Mouse (Mus musculus): ENCODE measurements around the gene Pip4k2b. TPM values are rescaled to one million over a fixed set of nuclear protein-coding genes. Genes with fewer than 3 reads are reported as not detected.
"Not testable (repeated sequence)": the region's sequence is repeated elsewhere in the genome, so short reads cannot be mapped to it uniquely, and the experiment has no call there.

Gene Pip4k2b
- polyA plus RNA-seq (2015; fragmentation: Nextera tagmentation; extraction: Ambion mirVana) = 1.0 and 1.2 TPM in 2 replicates

- peak within 1 kb of the TSS; percentile 83 for H3K4me3 ChIP-seq (replicated peaks)
- peaks cover 13% of the 10 kb centered on the region for H3K36me3 ChIP-seq
- H3K27ac ChIP-seq = peak within 1 kb of the TSS; percentile 95
- peaks cover 14% of the 10 kb centered on the region for H3K4me1 ChIP-seq (replicated peaks)
- under 1% methylated on average over 63 of the region's 63 CpGs for WGBS
- peak within 1 kb of the TSS; percentile 80 for H3K4me2 ChIP-seq (replicated peaks)
- H3K27me3 ChIP-seq (replicated peaks) = no peaks in the 10 kb centered on the region
- H3K9me3 ChIP-seq = no peaks in the 10 kb centered on the region
- peak; percentile 46 for ATAC-seq
- H3K9ac ChIP-seq = peak within 1 kb of the TSS; percentile 85
These were observed at the start of gene Pip4k2b for GRCm38 (mm10) chr11:97744063-97744717. Gene Pip4k2b (minus strand): TSS chr11:97744704.

DNA sequence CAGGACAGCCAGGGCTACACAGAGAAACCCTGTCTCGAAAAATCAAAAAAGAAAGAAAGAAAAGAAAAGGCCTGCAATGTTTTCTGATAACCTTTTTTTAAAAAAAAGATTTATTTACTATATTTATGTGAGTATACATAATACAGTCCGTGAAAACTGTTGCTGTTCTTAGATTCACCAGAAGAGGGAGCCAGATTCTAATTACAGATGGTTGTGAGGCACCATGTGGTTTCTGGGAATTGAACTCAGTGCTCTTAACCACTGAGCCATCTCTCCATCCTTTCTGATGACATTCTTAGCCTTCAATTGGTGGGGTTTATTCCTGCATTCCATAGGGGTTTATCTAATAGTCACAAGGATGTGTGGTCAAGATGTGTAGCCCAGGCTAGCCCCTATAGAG, 48.7 kb upstream of the Pip4k2b start:
- Histone ChIP-seq H3K4me1 (replicated peaks) (peaks cover 3% of the 10 kb centered on the region), H3K27me3 (replicated peaks) (no peaks in the 10 kb centered on the region), H3K4me2 (replicated peaks) (no peak overlapping the region), H3K27ac (no peak overlapping the region), H3K36me3 (no peaks in the 10 kb centered on the region), H3K4me3 (replicated peaks) (no peak overlapping the region), H3K9me3 (no peaks in the 10 kb centered on the region), H3K9ac (no peak overlapping the region)
- WGBS = 10% methylated on average over 2 of the region's 2 CpGs
- ATAC-seq = no peak

GRCm38 (mm10) chr11:97790778-97791438, 46.4 kb upstream of the Pip4k2b start:
- not testable (repeated sequence) for H3K9ac ChIP-seq; H3K36me3 ChIP-seq; H3K4me2 ChIP-seq (replicated peaks); H3K27me3 ChIP-seq (replicated peaks); H3K4me1 ChIP-seq (replicated peaks); H3K4me3 ChIP-seq (replicated peaks); H3K27ac ChIP-seq; H3K9me3 ChIP-seq; ATAC-seq
- 82% methylated on average over 2 of the region's 2 CpGs for WGBS

- Histone ChIP-seq H3K4me3 (replicated peaks) (no peak overlapping the region), H3K4me1 (replicated peaks) (no peaks in the 10 kb centered on the region), H3K27ac (no peak overlapping the region), H3K4me2 (replicated peaks) (no peak overlapping the region), H3K9ac (no peak overlapping the region), H3K27me3 (replicated peaks) (no peaks in the 10 kb centered on the region), H3K9me3 (no peaks in the 10 kb centered on the region), H3K36me3 (no peaks in the 10 kb centered on the region)
- 90% methylated on average over 5 of the region's 5 CpGs for WGBS
- no peak for ATAC-seq
These were observed 45.2 kb upstream of the Pip4k2b start for GRCm38 (mm10) chr11:97789727-97790126.

DNA sequence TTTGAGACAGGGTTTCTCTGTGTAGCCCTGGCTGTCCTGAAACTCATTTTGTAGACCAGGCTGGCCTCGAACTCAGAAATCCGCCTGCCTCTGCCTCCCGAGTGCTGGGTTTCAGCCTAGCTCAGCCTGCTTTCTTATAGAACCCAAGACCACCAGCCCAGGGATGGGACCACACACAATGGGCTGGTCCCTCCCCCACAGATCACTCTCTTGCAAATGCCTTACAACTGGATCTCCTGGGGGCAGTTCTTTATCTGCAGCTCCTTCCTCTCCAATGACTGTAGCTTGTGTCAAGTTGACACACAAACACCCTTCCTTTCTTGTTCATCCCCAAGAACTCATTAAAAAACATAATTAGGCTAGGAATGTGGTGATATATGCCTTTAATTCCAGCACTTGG, 43.5 kb upstream of the Pip4k2b start:
- ATAC-seq = no peak
- WGBS = 93% methylated on average over 3 of the region's 3 CpGs

DNA sequence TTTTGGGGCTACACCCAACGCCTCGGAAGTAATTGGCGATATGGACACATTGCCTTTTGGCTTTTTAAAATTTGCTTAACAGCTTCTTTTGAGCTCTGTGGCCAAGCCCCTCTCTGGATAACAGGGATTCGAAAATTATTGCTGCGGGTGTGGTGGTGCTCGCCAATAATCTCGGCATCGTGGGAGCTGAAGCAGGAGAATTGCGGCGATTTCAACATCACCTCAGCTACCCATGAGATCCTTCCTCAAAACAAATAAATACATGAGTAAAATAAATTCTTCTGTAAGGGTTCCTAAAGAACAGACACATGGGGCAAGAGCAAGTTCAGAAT, 38.0 kb upstream of the Pip4k2b start:
- ATAC-seq = no peak
- Histone ChIP-seq H3K36me3 (peaks cover 25% of the 10 kb centered on the region), H3K27me3 (replicated peaks) (no peaks in the 10 kb centered on the region), H3K27ac (peak overlapping the region; percentile 91), H3K4me1 (replicated peaks) (peaks cover 16% of the 10 kb centered on the region), H3K9me3 (no peaks in the 10 kb centered on the region), H3K4me2 (replicated peaks) (peak overlapping the region; percentile 63), H3K4me3 (replicated peaks) (peak overlapping the region; percentile 90), H3K9ac (peak overlapping the region; percentile 63)
- WGBS = 0% methylated on average over 10 of the region's 10 CpGs

More for the DNA sequence above, 43.5 kb upstream of the Pip4k2b start:
- Histone ChIP-seq H3K4me1 (replicated peaks) (no peaks in the 10 kb centered on the region), H3K9me3 (no peaks in the 10 kb centered on the region), H3K4me2 (replicated peaks) (no peak overlapping the region), H3K4me3 (replicated peaks) (no peak overlapping the region), H3K36me3 (no peaks in the 10 kb centered on the region), H3K9ac (no peak overlapping the region), H3K27ac (no peak overlapping the region), H3K27me3 (replicated peaks) (no peaks in the 10 kb centered on the region)

DNA sequence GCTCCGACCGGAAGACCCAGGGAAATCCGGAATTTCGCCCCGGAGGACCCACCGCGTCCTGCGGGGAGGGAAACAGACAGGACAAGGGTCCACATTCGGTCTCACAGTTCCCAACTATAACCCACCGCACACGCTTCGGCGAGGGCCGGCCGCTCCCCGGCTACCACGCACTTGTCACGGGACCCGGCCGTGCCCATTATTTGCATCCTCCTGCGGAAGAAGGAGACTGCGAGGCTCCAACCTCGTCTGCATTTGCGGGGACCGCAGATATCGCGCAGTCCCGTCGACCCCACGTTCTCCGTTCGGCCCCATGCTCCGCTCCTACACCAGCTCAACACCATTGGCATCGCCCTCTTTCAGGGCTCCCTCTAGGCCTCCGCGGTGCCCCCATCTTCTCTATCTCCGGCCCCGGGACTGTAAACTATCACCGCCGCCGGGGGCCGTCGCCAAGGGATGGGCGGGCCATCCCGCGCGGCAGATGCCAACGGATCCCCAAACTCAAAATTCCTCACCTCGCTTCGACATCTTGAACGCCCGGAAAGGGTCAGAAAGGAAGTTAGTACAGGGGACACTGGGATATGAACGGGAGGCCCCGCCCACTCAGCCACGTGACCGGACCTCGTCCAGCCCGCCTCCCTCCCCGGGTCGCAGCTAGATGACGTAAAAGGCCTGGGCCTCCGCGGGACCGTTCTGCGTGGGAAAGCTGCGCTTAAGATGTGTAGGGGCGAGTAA, 37.5 kb upstream of the Pip4k2b start, which contains the start of gene Rpl23:
Rpl23 (minus strand) TSS at position 606 of the 732 bp plus-strand sequence.
- Histone ChIP-seq H3K27ac (peak within 1 kb of the TSS; percentile 91), H3K9ac (peak within 1 kb of the TSS; percentile 95), H3K4me1 (replicated peaks) (peaks cover 16% of the 10 kb centered on the region), H3K36me3 (peaks cover 29% of the 10 kb centered on the region), H3K27me3 (replicated peaks) (no peaks in the 10 kb centered on the region), H3K4me3 (replicated peaks) (peak within 1 kb of the TSS; percentile 90), H3K9me3 (no peaks in the 10 kb centered on the region), H3K4me2 (replicated peaks) (peak within 1 kb of the TSS; percentile 63)
- 0% methylated on average over 67 of the region's 67 CpGs for WGBS
- peak; percentile 95 for ATAC-seq

DNA sequence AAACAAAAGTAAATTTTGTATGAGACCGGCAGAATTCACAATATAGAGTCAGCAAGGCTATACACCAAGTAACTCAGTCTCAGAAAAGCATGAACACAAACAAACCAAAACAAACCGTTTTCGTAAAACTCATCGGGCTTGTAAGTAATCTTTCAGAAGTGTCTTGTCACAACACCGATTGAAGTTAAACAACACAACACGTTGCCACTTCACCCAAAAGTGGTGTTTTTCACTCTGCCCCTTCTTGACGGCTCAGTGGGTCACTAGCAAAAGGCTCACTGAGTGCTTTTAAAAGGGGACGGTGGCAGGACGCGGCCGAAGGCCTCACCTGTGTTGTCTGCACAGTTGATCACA, 37.0 kb upstream of the Pip4k2b start:
- Histone ChIP-seq H3K27ac (peak overlapping the region; percentile 91), H3K4me3 (replicated peaks) (peak overlapping the region; percentile 90), H3K36me3 (peaks cover 29% of the 10 kb centered on the region), H3K9me3 (no peaks in the 10 kb centered on the region), H3K9ac (peak overlapping the region; percentile 95), H3K4me2 (replicated peaks) (peak overlapping the region; percentile 58), H3K4me1 (replicated peaks) (peaks cover 16% of the 10 kb centered on the region), H3K27me3 (replicated peaks) (no peaks in the 10 kb centered on the region)
- no peak; the same call in 1 of the 2 replicates for ATAC-seq
- WGBS = 1% methylated on average over 11 of the region's 11 CpGs

- H3K27ac ChIP-seq = no peak overlapping the region
- H3K4me3 ChIP-seq (replicated peaks) = peak overlapping the region; percentile 90
- H3K9ac ChIP-seq = peak overlapping the region; percentile 95
- H3K4me1 ChIP-seq (replicated peaks) = peaks cover 16% of the 10 kb centered on the region
- ATAC-seq = no peak
- peaks cover 34% of the 10 kb centered on the region for H3K36me3 ChIP-seq
- WGBS = 75% methylated on average over 2 of the region's 2 CpGs
- peak overlapping the region; percentile 58 for H3K4me2 ChIP-seq (replicated peaks)
- H3K9me3 ChIP-seq = no peaks in the 10 kb centered on the region
- no peaks in the 10 kb centered on the region for H3K27me3 ChIP-seq (replicated peaks)
These were observed 35.6 kb upstream of the Pip4k2b start for GRCm38 (mm10) chr11:97779968-97780701.

GRCm38 (mm10) chr11:97778918-97779317, 34.4 kb upstream of the Pip4k2b start:
- H3K9me3 ChIP-seq = no peaks in the 10 kb centered on the region
- no peak overlapping the region for H3K9ac ChIP-seq
- no peaks in the 10 kb centered on the region for H3K27me3 ChIP-seq (replicated peaks)
- H3K4me3 ChIP-seq (replicated peaks) = no peak overlapping the region
- H3K4me1 ChIP-seq (replicated peaks) = peaks cover 16% of the 10 kb centered on the region
- no peak for ATAC-seq
- peaks cover 34% of the 10 kb centered on the region for H3K36me3 ChIP-seq
- WGBS = 84% methylated on average over 1 of the region's 1 CpGs
- H3K27ac ChIP-seq = no peak overlapping the region
- peak overlapping the region; percentile 11; the same call in 1 of the 2 replicates for H3K4me2 ChIP-seq (replicated peaks)

DNA sequence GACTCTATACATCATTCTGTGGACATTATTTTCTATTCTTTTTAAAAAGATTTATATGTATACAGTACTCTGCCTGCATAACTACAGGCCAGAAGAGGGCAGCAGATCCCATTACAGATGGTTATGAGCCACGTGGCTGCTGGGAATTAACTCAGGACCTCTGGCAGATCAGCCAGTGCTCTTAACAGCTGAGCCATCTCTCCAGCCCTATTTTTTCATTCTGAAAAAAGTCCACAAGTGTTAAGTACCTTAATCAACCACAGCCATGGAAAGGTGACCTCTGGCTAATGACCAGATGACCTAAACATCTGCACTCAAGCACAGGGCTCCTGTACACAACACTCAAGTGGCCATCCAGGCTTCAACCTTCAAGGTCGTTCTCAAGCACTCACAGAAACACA, 32.6 kb upstream of the Pip4k2b start:
- H3K27me3 ChIP-seq (replicated peaks) = no peaks in the 10 kb centered on the region
- ATAC-seq = peak; percentile 34

More for the DNA sequence above, 32.6 kb upstream of the Pip4k2b start:
- H3K4me3 ChIP-seq (replicated peaks) = no peak overlapping the region
- peaks cover 34% of the 10 kb centered on the region for H3K36me3 ChIP-seq
- 47% methylated on average over 2 of the region's 2 CpGs for WGBS
- H3K9ac ChIP-seq = no peak overlapping the region
- no peak overlapping the region for H3K4me2 ChIP-seq (replicated peaks)
- H3K27ac ChIP-seq = no peak overlapping the region
- H3K9me3 ChIP-seq = no peaks in the 10 kb centered on the region
- peaks cover 16% of the 10 kb centered on the region for H3K4me1 ChIP-seq (replicated peaks)
